In genomic region chr2:119322587-119323300, GRCm38 (mm10) we compare ENCODE assay signal across 8 mouse cellular contexts. TPM values are rescaled to one million over a fixed set of nuclear protein-coding genes. Genes with fewer than 3 reads are reported as not detected.
DNase-seq lines count a peak whose midpoint lies in the region; ATAC-seq and TF ChIP-seq lines count a peak whose summit lies in the region.

No protein-coding gene starts in this region.

- H3K4me3 ChIP-seq in lung, embryonic 14.5 days (ENCODE audit: low read depth, low read length): peak overlapping the region; percentile 35
- H3K4me3 ChIP-seq in brown adipose tissue, adult 24 weeks (ENCODE audit: insufficient read depth, low read depth, low read length): peak overlapping the region; percentile 31
- peak overlapping the region; percentile 28 for H3K4me3 ChIP-seq in stomach, embryonic 14.5 days (ENCODE audit: low read depth, low read length)

- no peak overlapping the region for H3K27ac ChIP-seq in lung, embryonic 14.5 days (ENCODE audit: low read depth)
- H3K27ac ChIP-seq in brown adipose tissue, adult 24 weeks (replicated peaks; ENCODE audit: low read depth, low read length): no peak overlapping the region
- H3K27ac ChIP-seq in stomach, embryonic 14.5 days (ENCODE audit: low read length): peak overlapping the region; percentile 15; the same call in 1 of the 2 replicates

- peak overlapping the region; percentile 46 for H3K9ac ChIP-seq in lung, embryonic 14.5 days
- no peak overlapping the region for H3K9ac ChIP-seq in stomach, embryonic 14.5 days (replicated peaks; ENCODE audit: low read depth, low read length)

- H3K9me3 ChIP-seq in lung, embryonic 14.5 days (ENCODE audit: low read depth, low read length): no peaks in the 10 kb centered on the region
- H3K9me3 ChIP-seq in stomach, embryonic 14.5 days (ENCODE audit: control insufficient read depth, low read depth, low read length): no peaks in the 10 kb centered on the region

- H3K36me3 ChIP-seq in lung, embryonic 14.5 days (ENCODE audit: insufficient read depth): no peaks in the 10 kb centered on the region
- no peaks in the 10 kb centered on the region for H3K36me3 ChIP-seq in stomach, embryonic 14.5 days (ENCODE audit: control insufficient read depth, insufficient read depth, low read length)

- no peak for TF ChIP-seq CTCF in lung, embryonic 14.5 days (IDR thresholded peaks at IDR 0.05; ENCODE audit: low read depth)

- H3K27me3 ChIP-seq in lung, embryonic 14.5 days (ENCODE audit: insufficient read depth, low read length): peaks cover 76% of the 10 kb centered on the region
- peaks cover 46% of the 10 kb centered on the region for H3K27me3 ChIP-seq in stomach, embryonic 14.5 days (ENCODE audit: control insufficient read depth, insufficient read depth, low read length)

- WGBS in lung, embryonic 14.5 days: 9% methylated on average over 39 of the region's 39 CpGs
- 11% methylated on average over 39 of the region's 39 CpGs for WGBS in stomach, embryonic 14.5 days

- peak overlapping the region; percentile 92 for H3K4me2 ChIP-seq in lung, embryonic 14.5 days
- H3K4me2 ChIP-seq in stomach, embryonic 14.5 days (replicated peaks; ENCODE audit: low read depth, low read length): peak overlapping the region; percentile 61

- ATAC-seq in lung, embryonic 14.5 days (ENCODE audit: insufficient read depth): peak; percentile 16; the same call in 1 of the 2 replicates
- ATAC-seq in frontal cortex, adult (ENCODE audit: low TSS enrichment): peak; percentile 33; the same call in 1 of the 2 replicates
- peak; percentile 37 for ATAC-seq in megakaryocyte progenitor cell, adult 5-6 weeks (replicated peaks; ENCODE audit: poor library complexity)
- ATAC-seq in stomach, embryonic 14.5 days (ENCODE audit: insufficient number of reproducible peaks, insufficient read depth, low FRiP score, low read depth): 0 out of 2 replicates have a peak, but pooled peaks have one; percentile 16

- H3K4me1 ChIP-seq in lung, embryonic 14.5 days (ENCODE audit: insufficient read depth): peaks cover 24% of the 10 kb centered on the region
- peaks cover 23% of the 10 kb centered on the region for H3K4me1 ChIP-seq in brown adipose tissue, adult 24 weeks (ENCODE audit: control insufficient read depth, insufficient read depth, insufficient read length, low read length)
- peaks cover 40% of the 10 kb centered on the region for H3K4me1 ChIP-seq in stomach, embryonic 14.5 days (ENCODE audit: control insufficient read depth, insufficient read depth, low read length)

- peak; percentile 71 for DNase-seq in lung, embryonic 14.5 days
- no peak for DNase-seq in lung, postnatal 10 days
- peak; percentile 51 to 57 for DNase-seq in layer of hippocampus, adult 8-10 months (ENCODE audit: low spot score in 2 of 2)
- no peak for DNase-seq in urinary bladder, postnatal 4 days (ENCODE audit: low spot score in 2 of 2)

RNA-seq across cellular contexts. Expression of gene Dll4, which starts 2.8 kb away (rescaled TPM):
- 8.1 and 10.0 TPM in 2 replicates for polyA plus RNA-seq in lung, embryonic 14.5 days (2014; fragmentation: Nextera tagmentation; extraction: Ambion mirVana)
- polyA plus RNA-seq in brown adipose tissue, adult 24 weeks (2012; ENCODE audit: insufficient read depth, insufficient read length, missing spikeins): 3.2 and 5.8 TPM in 2 replicates
- 1 to 10 TPM; 2.1 to 3.7 (median 3.2) TPM for total RNA-seq in layer of hippocampus, adult 8-10 months (2022)
- 0.05 TPM in 1 of 2 replicates, not detected in the other for total RNA-seq in megakaryocyte progenitor cell, adult 5-6 weeks (2015)
- not detected in 2 replicates for total RNA-seq in megakaryocyte progenitor cell, adult 5-6 weeks (2017)
- polyA plus RNA-seq in stomach, embryonic 14.5 days (2014; fragmentation: Nextera tagmentation; extraction: Ambion mirVana): 5.6 and 6.9 TPM in 2 replicates

RNA-seq across cellular contexts. Expression of gene Chac1, which starts 28.3 kb away (rescaled TPM):
- 0.64 and 0.70 TPM in 2 replicates for polyA plus RNA-seq in lung, embryonic 14.5 days (2014; fragmentation: Nextera tagmentation; extraction: Ambion mirVana)
- polyA plus RNA-seq in brown adipose tissue, adult 24 weeks (2012; ENCODE audit: insufficient read depth, insufficient read length, missing spikeins): 2.1 and 2.3 TPM in 2 replicates
- 1 to 10 TPM; 5.1 to 6.4 (median 6.4) TPM for total RNA-seq in layer of hippocampus, adult 8-10 months (2022)
- total RNA-seq in megakaryocyte progenitor cell, adult 5-6 weeks (2015): 0.34 and 0.57 TPM in 2 replicates
- total RNA-seq in megakaryocyte progenitor cell, adult 5-6 weeks (2017): 0.71 and 1.3 TPM in 2 replicates
- polyA plus RNA-seq in stomach, embryonic 14.5 days (2014; fragmentation: Nextera tagmentation; extraction: Ambion mirVana): 0.20 TPM in 2 replicates

RNA-seq across cellular contexts. Expression of gene Vps18, which starts 34.2 kb away (rescaled TPM):
- polyA plus RNA-seq in lung, embryonic 14.5 days (2014; fragmentation: Nextera tagmentation; extraction: Ambion mirVana): 15.9 and 17.5 TPM in 2 replicates
- 3.6 and 4.8 TPM in 2 replicates for polyA plus RNA-seq in brown adipose tissue, adult 24 weeks (2012; ENCODE audit: insufficient read depth, insufficient read length, missing spikeins)
- 10 to 100 TPM; 42.9 to 47.2 (median 45.5) TPM for total RNA-seq in layer of hippocampus, adult 8-10 months (2022)
- total RNA-seq in megakaryocyte progenitor cell, adult 5-6 weeks (2015): 7.2 and 7.6 TPM in 2 replicates
- 18.8 and 20.0 TPM in 2 replicates for total RNA-seq in megakaryocyte progenitor cell, adult 5-6 weeks (2017)
- 10.9 and 12.8 TPM in 2 replicates for polyA plus RNA-seq in stomach, embryonic 14.5 days (2014; fragmentation: Nextera tagmentation; extraction: Ambion mirVana)

RNA-seq across cellular contexts. Expression of gene Rhov, which starts 51.7 kb away (rescaled TPM):
- polyA plus RNA-seq in lung, embryonic 14.5 days (2014; fragmentation: Nextera tagmentation; extraction: Ambion mirVana): 0.11 and 0.24 TPM in 2 replicates
- not detected in 2 replicates for polyA plus RNA-seq in brown adipose tissue, adult 24 weeks (2012; ENCODE audit: insufficient read depth, insufficient read length, missing spikeins)
- total RNA-seq in layer of hippocampus, adult 8-10 months (2022): 1 to 10 TPM; 8.5 to 10.0 (median 9.7) TPM
- total RNA-seq in megakaryocyte progenitor cell, adult 5-6 weeks (2015): not detected in 2 replicates
- total RNA-seq in megakaryocyte progenitor cell, adult 5-6 weeks (2017): not detected in 2 replicates
- 6.0 and 8.6 TPM in 2 replicates for polyA plus RNA-seq in stomach, embryonic 14.5 days (2014; fragmentation: Nextera tagmentation; extraction: Ambion mirVana)

Comparison
In these comparisons a context has a peak if more than half of its experiments do, and no peak if none do; other contexts are left out.
1. DNase-seq: peak in lung, embryonic 14.5 days (single experiment) and layer of hippocampus, adult 8-10 months (2 of 2); none in lung, postnatal 10 days (single experiment) and urinary bladder, postnatal 4 days (0 of 2).
2. Peak in every context shown above with its lines, with median percentiles within 50 percentile points of each other: ATAC-seq and H3K4me3 ChIP-seq.